Mouse (Mus musculus): ENCODE measurements around the gene Iqcn.

Gene Iqcn

GRCm38 (mm10) chr8:70703287-70703686 is at the start of gene Iqcn:
Iqcn (plus strand) TSS chr8:70703457.
- in situ Hi-C loops (cut with MboI; ENCODE audit: low sequenced_read_pairs), result no loop called here

- in situ Hi-C loops (cut with MboI; ENCODE audit: low sequenced_read_pairs), result no loop called here
Observed at GRCm38 (mm10) chr8:70654121-70654520, 49.1 kb upstream of the Iqcn start.

GRCm38 (mm10) chr8:70655469-70655868 is 47.8 kb upstream of the Iqcn start:
- in situ Hi-C loops (cut with MboI; ENCODE audit: low sequenced_read_pairs), result no loop called here

GRCm38 (mm10) chr8:70656193-70656790 is 47.0 kb upstream of the Iqcn start:
- in situ Hi-C loops (cut with MboI; ENCODE audit: low sequenced_read_pairs), result no loop called here

- in situ Hi-C loops (cut with MboI; ENCODE audit: low sequenced_read_pairs), result no loop called here
Observed at GRCm38 (mm10) chr8:70657214-70657613, 46.0 kb upstream of the Iqcn start.

- in situ Hi-C loops (cut with MboI; ENCODE audit: low sequenced_read_pairs), result no loop called here
Observed at GRCm38 (mm10) chr8:70657739-70658138, 45.5 kb upstream of the Iqcn start.

- in situ Hi-C loops (cut with MboI; ENCODE audit: low sequenced_read_pairs), result no loop called here
Observed at GRCm38 (mm10) chr8:70658897-70659603, 44.2 kb upstream of the Iqcn start.

GRCm38 (mm10) chr8:70659604-70660272 is 43.5 kb upstream of the Iqcn start:
- in situ Hi-C loops (cut with MboI; ENCODE audit: low sequenced_read_pairs), result no loop called here

GRCm38 (mm10) chr8:70660273-70660725 is 43.0 kb upstream of the Iqcn start, which contains the start of gene Pgpep1:
Pgpep1 (minus strand) TSS chr8:70660388.
- in situ Hi-C loops (cut with MboI; ENCODE audit: low sequenced_read_pairs), result no loop called here

GRCm38 (mm10) chr8:70663691-70664090 is 39.6 kb upstream of the Iqcn start:
- in situ Hi-C loops (cut with MboI; ENCODE audit: low sequenced_read_pairs), result no loop called here

GRCm38 (mm10) chr8:70664631-70665030 is 38.6 kb upstream of the Iqcn start:
- in situ Hi-C loops (cut with MboI; ENCODE audit: low sequenced_read_pairs), result no loop called here

GRCm38 (mm10) chr8:70665599-70665998 is 37.7 kb upstream of the Iqcn start:
- in situ Hi-C loops (cut with MboI; ENCODE audit: low sequenced_read_pairs), result no loop called here

GRCm38 (mm10) chr8:70667071-70667470 is 36.2 kb upstream of the Iqcn start:
- in situ Hi-C loops (cut with MboI; ENCODE audit: low sequenced_read_pairs), result no loop called here

GRCm38 (mm10) chr8:70671615-70672324 is 31.5 kb upstream of the Iqcn start:
- in situ Hi-C loops (cut with MboI; ENCODE audit: low sequenced_read_pairs), result no loop called here

GRCm38 (mm10) chr8:70672325-70673078 is 30.8 kb upstream of the Iqcn start:
- in situ Hi-C loops (cut with MboI; ENCODE audit: low sequenced_read_pairs), result no loop called here

- in situ Hi-C loops (cut with MboI; ENCODE audit: low sequenced_read_pairs), result no loop called here
Observed at GRCm38 (mm10) chr8:70673079-70673856, 30.0 kb upstream of the Iqcn start, which contains the start of gene Lsm4. Lsm4 (plus strand) TSS chr8:70673248.

GRCm38 (mm10) chr8:70674109-70674508 is 29.1 kb upstream of the Iqcn start:
- in situ Hi-C loops (cut with MboI; ENCODE audit: low sequenced_read_pairs), result no loop called here

- in situ Hi-C loops (cut with MboI; ENCODE audit: low sequenced_read_pairs), result no loop called here
Observed at GRCm38 (mm10) chr8:70674716-70675115, 28.5 kb upstream of the Iqcn start.

GRCm38 (mm10) chr8:70675336-70675735 is 27.9 kb upstream of the Iqcn start:
- in situ Hi-C loops (cut with MboI; ENCODE audit: low sequenced_read_pairs), result no loop called here

All from CH12F3 (cell line).